Mouse (Mus musculus) retina, embryonic 14.5 days (tissue): ENCODE results near the gene Msl1.
A peak's percentile ranks its signal among the peaks of the same experiment; 100 is the strongest.

Experiments used
- DNase-seq: peaks from one replicate; pipeline ENCODE4 v3.0.0-alpha.2; 2015; ENCODE audit warnings: low spot score

Msl1 gene

GRCm38 (mm10) chr11:98795015-98795713 is at the start of gene Msl1:
TSS of gene Msl1 (plus strand) at chr11:98795516.
- peak; percentile 91 for DNase-seq

- DNase-seq, result no peak
Measured at GRCm38 (mm10) chr11:98745932-98746853, 49.1 kb upstream of the Msl1 start.

GRCm38 (mm10) chr11:98746855-98747693 is 48.2 kb upstream of the Msl1 start:
- peak; percentile 86 for DNase-seq

- DNase-seq, result no peak
Measured at GRCm38 (mm10) chr11:98747804-98748505, 47.4 kb upstream of the Msl1 start.

- DNase-seq, result no peak
Measured at GRCm38 (mm10) chr11:98748506-98749416, 46.6 kb upstream of the Msl1 start.

GRCm38 (mm10) chr11:98749716-98750115 is 45.6 kb upstream of the Msl1 start:
- no peak for DNase-seq

- peak; percentile 49 for DNase-seq
Measured at GRCm38 (mm10) chr11:98750351-98751201, 44.7 kb upstream of the Msl1 start.

- DNase-seq, result peak; percentile 46
Measured at GRCm38 (mm10) chr11:98751221-98751782, 44.0 kb upstream of the Msl1 start.

GRCm38 (mm10) chr11:98752562-98753140 is 42.7 kb upstream of the Msl1 start:
- DNase-seq, result no peak

- no peak for DNase-seq
Measured at GRCm38 (mm10) chr11:98753264-98753663, 42.1 kb upstream of the Msl1 start.

GRCm38 (mm10) chr11:98754151-98754620 is 41.1 kb upstream of the Msl1 start:
- no peak for DNase-seq

GRCm38 (mm10) chr11:98754621-98755181 is 40.6 kb upstream of the Msl1 start:
- DNase-seq, result peak; percentile 89

- no peak for DNase-seq
Measured at GRCm38 (mm10) chr11:98755726-98756380, 39.5 kb upstream of the Msl1 start.

- DNase-seq, result no peak
Measured at GRCm38 (mm10) chr11:98756711-98757110, 38.6 kb upstream of the Msl1 start.

- DNase-seq, result no peak
Measured at GRCm38 (mm10) chr11:98761939-98762338, 33.4 kb upstream of the Msl1 start.

GRCm38 (mm10) chr11:98762756-98763501 is 32.4 kb upstream of the Msl1 start:
- DNase-seq, result peak; percentile 70

GRCm38 (mm10) chr11:98763502-98763861 is 31.8 kb upstream of the Msl1 start:
- no peak for DNase-seq
